Mouse (Mus musculus) myocyte (in vitro differentiated cells): ENCODE results near the gene Lrp1. TPM values are rescaled to one million over a fixed set of nuclear protein-coding genes. Genes with fewer than 3 reads are reported as not detected.

ENCODE experiments used
- H3K27me3 ChIP-seq: one replicate; pipeline ENCODE4 v1.6.1; 2011; ENCODE audit not compliant: control insufficient read depth, insufficient read depth, insufficient read length
- H3K36me3 ChIP-seq: one replicate; pipeline ENCODE4 v1.6.1; 2011; ENCODE audit not compliant: control insufficient read depth, insufficient read depth
- H3K4me2 ChIP-seq: one replicate; pipeline ENCODE4 v1.6.1; 2011; ENCODE audit warnings: low read depth, control low read depth
- H3K4me3 ChIP-seq: one replicate; pipeline ENCODE4 v1.5.1; 2011; ENCODE audit warnings: mild to moderate bottlenecking, control low read depth, moderate library complexity
- H3K79me2 ChIP-seq: one replicate; pipeline ENCODE4 v1.6.1; 2011; ENCODE audit not compliant: control insufficient read depth, insufficient read depth
- H3ac ChIP-seq: one replicate; pipeline ENCODE4 v1.6.1; 2011; ENCODE audit not compliant: control insufficient read depth, insufficient read length
- CEBPB ChIP-seq: IDR thresholded peaks from 2 replicates; pipeline ENCODE4 v1.6.1; 2011; ENCODE audit warnings: mild to moderate bottlenecking, moderate library complexity; ENCODE audit not compliant: poor library complexity, insufficient read depth, severe bottlenecking
- E2F4 ChIP-seq: IDR thresholded peaks from one replicate; pipeline ENCODE4 v1.6.1; 2011; ENCODE audit warnings: mild to moderate bottlenecking, control low read depth, moderate library complexity; ENCODE audit not compliant: insufficient read depth
- MAX ChIP-seq: IDR thresholded peaks from one replicate; pipeline ENCODE4 v1.6.1; 2011; ENCODE audit warnings: low read depth, mild to moderate bottlenecking, control low read depth
- MYOD1 ChIP-seq, 3 experiments: IDR thresholded peaks; one replicate each; pipeline ENCODE4 v1.6.1; 2011; ENCODE audit warnings: control low read depth in 2 of 3, low read depth in 2 of 3, mild to moderate bottlenecking in 2 of 3, moderate library complexity in 1 of 3; ENCODE audit not compliant: insufficient read length in 2 of 3, control insufficient read depth in 1 of 3
- MYOG ChIP-seq, 3 experiments: IDR thresholded peaks; one replicate each; pipeline ENCODE4 v1.6.1; 2011; ENCODE audit warnings: control low read depth in 2 of 3, low read depth in 2 of 3, mild to moderate bottlenecking in 2 of 3; ENCODE audit not compliant: insufficient read length in 2 of 3, control insufficient read depth in 1 of 3, insufficient read depth in 1 of 3
- POLR2A ChIP-seq: IDR thresholded peaks from one replicate; pipeline ENCODE4 v1.6.1; 2011; ENCODE audit warnings: low read depth, mild to moderate bottlenecking, control low read depth, moderate library complexity; ENCODE audit not compliant: insufficient read length
- POLR2AphosphoS2 ChIP-seq: IDR thresholded peaks from one replicate; pipeline ENCODE4 v1.6.1; 2011; ENCODE audit warnings: low read depth, control low read depth; ENCODE audit not compliant: insufficient read length
- REST ChIP-seq: IDR thresholded peaks from one replicate; pipeline ENCODE4 v1.6.1; 2011; ENCODE audit warnings: mild to moderate bottlenecking, control low read depth, moderate library complexity; ENCODE audit not compliant: insufficient read depth, insufficient read length
- SRF ChIP-seq: IDR thresholded peaks from one replicate; pipeline ENCODE4 v1.6.1; 2011; ENCODE audit warnings: low read depth; ENCODE audit not compliant: control insufficient read depth, insufficient read length
- TCF12 ChIP-seq: IDR thresholded peaks from one replicate; pipeline ENCODE4 v1.6.1; 2011; ENCODE audit warnings: mild to moderate bottlenecking, control low read depth; ENCODE audit not compliant: poor library complexity, insufficient read depth, severe bottlenecking
- TCF3 ChIP-seq: IDR thresholded peaks from one replicate; pipeline ENCODE4 v1.6.1; 2011; ENCODE audit warnings: low read depth, control low read depth; ENCODE audit not compliant: insufficient read length
- USF1 ChIP-seq: IDR thresholded peaks from one replicate; pipeline ENCODE4 v1.6.1; 2011; ENCODE audit warnings: low read depth, mild to moderate bottlenecking, control low read depth, moderate library complexity
- polyA plus RNA-seq: library from polyadenylated mRNA; unstranded; fragments of >200 nt; fragmentation: generic; extraction: Trizol; gene quantifications from one replicate; pipeline ENCODE4 v1.2.1, GENCODE M21; 2012; ENCODE audit warnings: missing spikeins

Lrp1 gene
- polyA plus RNA-seq, 1 experiment = 244 TPM

- no peaks in the 10 kb centered on the region for H3K36me3 ChIP-seq
- peak overlapping the region; percentile 62 for H3K4me2 ChIP-seq
- no peak overlapping the region for H3ac ChIP-seq
- no peak for TF ChIP-seq TCF12
- TF ChIP-seq MAX = no peak
- no peak for TF ChIP-seq SRF
- no peak for TF ChIP-seq USF1
- no peak for TF ChIP-seq MYOG (IDR thresholded peaks at IDR 0.05; ENCODE audit: control insufficient read depth in 1 of 3, insufficient read depth in 1 of 3, insufficient read length in 2 of 3, low read depth in 2 of 3)
- no peak for TF ChIP-seq POLR2AphosphoS2
- TF ChIP-seq MYOD1 (IDR thresholded peaks at IDR 0.05; ENCODE audit: control insufficient read depth in 1 of 3, insufficient read length in 2 of 3, low read depth in 2 of 3) = no peak
- H3K79me2 ChIP-seq = no peaks in the 10 kb centered on the region
- H3K4me3 ChIP-seq = no peak overlapping the region
- H3K27me3 ChIP-seq = no peaks in the 10 kb centered on the region
These were observed 11.8 kb upstream of the Lrp1 start for GRCm38 (mm10) chr10:127632668-127633271.

DNA sequence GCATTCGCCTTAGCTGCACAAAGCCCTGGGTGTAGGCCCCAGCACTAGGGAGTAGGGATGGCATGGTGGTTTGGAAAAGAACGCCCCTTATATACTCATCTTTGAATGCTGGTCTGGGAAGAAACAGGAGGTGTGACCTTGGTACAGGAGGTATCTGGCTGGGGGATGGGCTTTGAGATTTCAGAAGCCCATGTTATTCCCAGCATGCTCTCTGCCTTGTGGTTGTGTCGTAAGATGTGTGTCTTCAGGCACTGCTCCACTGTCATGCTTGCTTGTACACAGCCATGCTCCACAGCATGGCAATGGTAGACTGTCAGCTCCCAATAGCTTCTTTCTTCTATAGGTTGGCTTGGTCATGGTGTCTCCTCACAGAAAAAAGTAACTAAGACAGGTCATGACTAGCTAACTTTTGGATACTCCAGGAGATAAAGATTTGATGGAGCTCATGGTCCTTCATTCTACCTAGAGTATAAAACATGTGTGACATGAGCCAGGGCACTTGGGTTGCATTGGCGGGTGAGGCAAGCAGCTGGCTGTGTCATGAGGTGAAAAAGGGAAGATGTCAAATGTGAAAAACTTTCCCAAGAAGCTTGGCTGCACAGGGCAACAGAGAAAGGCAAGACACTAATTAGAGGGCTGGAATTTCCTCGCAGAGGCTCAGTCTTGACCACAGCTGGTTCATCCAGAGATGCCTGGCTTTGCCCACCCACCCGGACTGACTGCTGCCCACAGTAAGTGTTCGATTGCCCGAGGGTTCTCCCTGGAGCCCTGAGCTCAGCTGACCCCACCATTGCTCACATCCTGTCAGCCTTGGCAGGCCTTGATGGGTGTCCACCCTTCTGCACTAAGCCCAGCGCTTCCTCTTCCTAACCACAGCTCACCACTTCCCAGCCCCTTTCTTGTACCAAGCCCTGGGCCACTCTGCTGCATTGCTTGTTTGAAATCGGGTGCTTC, 10.6 kb upstream of the Lrp1 start:
- Histone ChIP-seq H3K79me2 (no peaks in the 10 kb centered on the region), H3K4me3 (no peak overlapping the region), H3ac (no peak overlapping the region), H3K36me3 (no peaks in the 10 kb centered on the region), H3K27me3 (no peaks in the 10 kb centered on the region), H3K4me2 (peak overlapping the region; percentile 62)
- TF ChIP-seq MYOD1 (IDR thresholded peaks at IDR 0.05; ENCODE audit: control insufficient read depth in 1 of 3, insufficient read length in 2 of 3, low read depth in 2 of 3) (no peak), REST (no peak), SRF (no peak), POLR2A (no peak), MYOG (IDR thresholded peaks at IDR 0.05; ENCODE audit: control insufficient read depth in 1 of 3, insufficient read depth in 1 of 3, insufficient read length in 2 of 3, low read depth in 2 of 3) (no peak), MAX (no peak), POLR2AphosphoS2 (no peak), CEBPB (no peak), USF1 (no peak), E2F4 (no peak), TCF3 (no peak)

- H3K36me3 ChIP-seq = no peaks in the 10 kb centered on the region
- no peak overlapping the region for H3K4me2 ChIP-seq
- no peaks in the 10 kb centered on the region for H3K79me2 ChIP-seq
- TF ChIP-seq USF1 = no peak
- no peak for TF ChIP-seq SRF
- TF ChIP-seq E2F4 = no peak
- no peak for TF ChIP-seq TCF12
- no peak for TF ChIP-seq MYOD1 (IDR thresholded peaks at IDR 0.05; ENCODE audit: control insufficient read depth in 1 of 3, insufficient read length in 2 of 3, low read depth in 2 of 3)
- no peak for TF ChIP-seq MYOG (IDR thresholded peaks at IDR 0.05; ENCODE audit: control insufficient read depth in 1 of 3, insufficient read depth in 1 of 3, insufficient read length in 2 of 3, low read depth in 2 of 3)
- H3ac ChIP-seq = no peak overlapping the region
- no peak overlapping the region for H3K4me3 ChIP-seq
- H3K27me3 ChIP-seq = no peaks in the 10 kb centered on the region
These were observed 5.5 kb upstream of the Lrp1 start for GRCm38 (mm10) chr10:127626433-127626832.

- Histone ChIP-seq H3K36me3 (no peaks in the 10 kb centered on the region), H3K27me3 (no peaks in the 10 kb centered on the region)
These were observed 2.7 kb upstream of the Lrp1 start for GRCm38 (mm10) chr10:127623439-127624216.

DNA sequence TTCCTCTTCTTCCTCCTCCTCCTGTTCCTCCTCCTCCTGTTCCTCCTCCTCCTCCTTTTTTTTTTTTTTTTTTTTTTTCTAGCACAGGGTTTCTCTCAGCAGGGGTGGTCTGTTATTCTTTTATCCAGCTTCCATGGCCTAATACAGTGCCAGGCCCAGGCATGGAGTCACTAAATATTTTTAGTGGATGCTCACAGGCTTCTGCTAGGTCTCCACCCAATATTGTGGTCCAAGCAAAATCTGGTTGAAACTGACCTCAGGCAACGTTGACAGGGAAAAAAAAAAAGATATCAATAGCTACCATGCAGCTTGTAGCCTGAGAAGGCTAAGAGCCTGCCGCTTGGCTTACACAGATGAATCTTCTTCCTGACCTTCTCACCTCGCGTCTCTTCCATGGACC, 1.7 kb upstream of the Lrp1 start:
- Histone ChIP-seq H3K4me2 (peak overlapping the region; percentile 83), H3K27me3 (no peaks in the 10 kb centered on the region), H3K79me2 (peaks cover 31% of the 10 kb centered on the region), H3K4me3 (peak overlapping the region; percentile 85), H3ac (no peak overlapping the region), H3K36me3 (no peaks in the 10 kb centered on the region)
- TF ChIP-seq MYOG (IDR thresholded peaks at IDR 0.05; ENCODE audit: control insufficient read depth in 1 of 3, insufficient read depth in 1 of 3, insufficient read length in 2 of 3, low read depth in 2 of 3) (no peak), CEBPB (no peak), POLR2AphosphoS2 (no peak), POLR2A (no peak), SRF (no peak), MAX (no peak), E2F4 (no peak), MYOD1 (IDR thresholded peaks at IDR 0.05; ENCODE audit: control insufficient read depth in 1 of 3, insufficient read length in 2 of 3, low read depth in 2 of 3) (no peak), USF1 (no peak), REST (no peak), TCF3 (no peak), TCF12 (no peak)

More at GRCm38 (mm10) chr10:127623439-127624216, 2.7 kb upstream of the Lrp1 start:
- Histone ChIP-seq H3ac (no peak overlapping the region), H3K4me2 (no peak overlapping the region), H3K4me3 (no peak overlapping the region), H3K79me2 (peaks cover 22% of the 10 kb centered on the region)
- TF ChIP-seq MYOD1 (IDR thresholded peaks at IDR 0.05; ENCODE audit: control insufficient read depth in 1 of 3, insufficient read length in 2 of 3, low read depth in 2 of 3) (no peak), SRF (no peak), POLR2A (no peak), REST (no peak)
